Mouse (Mus musculus) hindbrain, embryonic 14.5 days (tissue): ENCODE results near the gene 1600014C10Rik. TPM values are rescaled to one million over a fixed set of nuclear protein-coding genes. Genes with fewer than 3 reads are reported as not detected.
A peak's percentile ranks its signal among the peaks of the same experiment; 100 is the strongest.

Source experiments
- ATAC-seq: fragments of 200-750 bp; cut with Nextera tagmentation; 2 replicates; pipeline ENCODE4 v1.8.0; 2017; ENCODE audit warnings: moderate number of reproducible peaks, mild to moderate bottlenecking, moderate TSS enrichment, moderate library complexity; ENCODE audit not compliant: low FRiP score
- DNase-seq: peaks from one replicate; pipeline ENCODE4 v3.0.0-alpha.2; 2015; ENCODE audit warnings: low spot score
- H3K27ac ChIP-seq: fragments of 300-500 bp; sonication (generic); 2 replicates; pipeline ENCODE4 v1.5.1; 2014; ENCODE audit warnings: mild to moderate bottlenecking, moderate library complexity
- H3K27me3 ChIP-seq: fragments of 300-500 bp; sonication (generic); 2 replicates; pipeline ENCODE4 v1.6.1; 2014; ENCODE audit warnings: mild to moderate bottlenecking, low read length, mixed read lengths; ENCODE audit not compliant: control insufficient read depth, insufficient read depth
- H3K36me3 ChIP-seq: fragments of 300-500 bp; sonication (generic); replicated peaks from 2 replicates; pipeline ENCODE4 v1.6.1; 2014; ENCODE audit not compliant: control insufficient read depth, insufficient read depth
- H3K4me1 ChIP-seq: fragments of 300-500 bp; sonication (generic); replicated peaks from 2 replicates; pipeline ENCODE4 v1.6.1; 2014; ENCODE audit warnings: antibody characterized with exemption, low read length, mixed read lengths; ENCODE audit not compliant: control insufficient read depth, insufficient read depth
- H3K4me2 ChIP-seq: fragments of 300-500 bp; sonication (generic); replicated peaks from 2 replicates; pipeline ENCODE4 v1.6.1; 2014; ENCODE audit warnings: mild to moderate bottlenecking, moderate library complexity
- H3K4me3 ChIP-seq: fragments of 300-500 bp; sonication (generic); replicated peaks from 2 replicates; pipeline ENCODE4 v1.5.1; 2014; ENCODE audit warnings: mild to moderate bottlenecking, low read length
- H3K9ac ChIP-seq: fragments of 300-500 bp; sonication (generic); 2 replicates; pipeline ENCODE4 v1.6.1; 2014
- H3K9me3 ChIP-seq: fragments of 300-500 bp; sonication (generic); 2 replicates; pipeline ENCODE4 v1.6.1; 2016; ENCODE audit warnings: low read length; ENCODE audit not compliant: control insufficient read depth
- WGBS: fragments of 180-500 bp; shearing (Covaris S2); extraction: QIAGEN DNeasy Blood & Tissue Kit; methylation state at CpG from one replicate; pipeline ENCODE4 v1.1.7; 2014; 5-methylcytosine and 5-hydroxymethylcytosine counted together
- polyA plus RNA-seq: library from polyadenylated mRNA; unstranded; fragments of >200 nt; fragmentation: Nextera tagmentation; extraction: Ambion mirVana; gene quantifications from 2 replicates; pipeline ENCODE4 v1.2.1, GENCODE M21; 2014

The 1600014C10Rik gene
- polyA plus RNA-seq, 1 experiment from 2014 or later = 29.2 TPM

DNA sequence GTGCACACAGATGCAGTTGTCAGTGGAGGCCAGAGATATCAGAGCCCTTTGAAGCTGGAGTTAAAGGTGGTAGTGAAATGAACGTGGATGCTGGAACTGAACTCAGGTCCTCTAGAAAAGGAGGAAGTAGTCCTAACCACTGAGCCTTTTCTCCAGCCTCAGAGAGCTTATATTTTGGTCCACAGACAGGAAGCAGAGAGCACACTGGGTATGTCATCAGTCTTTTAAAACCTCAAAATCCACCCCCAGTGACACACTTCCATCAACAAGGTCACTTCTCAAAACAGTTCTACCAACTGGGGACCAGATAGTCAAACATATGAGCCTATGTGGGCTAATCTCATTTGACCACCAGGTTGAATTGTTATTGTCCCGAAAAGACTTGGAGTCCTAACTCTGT, 1.7 kb upstream of the 1600014C10Rik start:
- no peaks in the 10 kb centered on the region for H3K27me3 ChIP-seq
- H3K9me3 ChIP-seq = no peaks in the 10 kb centered on the region
- no peak overlapping the region for H3K4me2 ChIP-seq
- H3K27ac ChIP-seq = no peak overlapping the region
- 81% methylated on average over 2 of the region's 2 CpGs for WGBS
- no peak overlapping the region for H3K4me3 ChIP-seq
- H3K9ac ChIP-seq = no peak overlapping the region
- DNase-seq = no peak
- no peak for ATAC-seq
- no peaks in the 10 kb centered on the region for H3K36me3 ChIP-seq
- peaks cover 11% of the 10 kb centered on the region for H3K4me1 ChIP-seq

DNA sequence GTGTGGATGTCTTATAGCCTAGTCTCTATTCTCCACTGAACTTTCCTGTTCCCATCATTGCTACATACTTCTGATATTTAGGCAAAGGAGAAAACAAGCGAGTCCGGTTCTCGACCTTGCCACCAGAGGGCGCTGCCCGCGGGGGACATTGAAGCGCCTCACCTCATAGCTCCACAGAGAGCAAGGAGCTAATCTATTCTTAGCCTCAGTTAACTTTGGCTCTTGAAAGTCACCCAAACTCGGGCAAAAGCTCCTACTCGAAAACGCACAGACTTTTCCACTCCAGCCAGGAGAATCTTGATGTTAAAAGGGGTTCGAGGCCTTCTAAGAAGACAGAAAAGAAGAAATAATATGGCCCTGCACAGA, 438 bp upstream of the 1600014C10Rik start:
- Histone ChIP-seq H3K36me3 (no peaks in the 10 kb centered on the region), H3K27me3 (no peaks in the 10 kb centered on the region), H3K9me3 (no peaks in the 10 kb centered on the region), H3K4me3 (peak overlapping the region; percentile 64; the same call in 1 of the 2 replicates), H3K9ac (no peak overlapping the region), H3K27ac (no peak overlapping the region), H3K4me1 (peaks cover 11% of the 10 kb centered on the region), H3K4me2 (peak overlapping the region; percentile 98)
- ATAC-seq (no peak), DNase-seq (peak; percentile 79)
- under 1% methylated on average over 11 of the region's 11 CpGs for WGBS

DNA sequence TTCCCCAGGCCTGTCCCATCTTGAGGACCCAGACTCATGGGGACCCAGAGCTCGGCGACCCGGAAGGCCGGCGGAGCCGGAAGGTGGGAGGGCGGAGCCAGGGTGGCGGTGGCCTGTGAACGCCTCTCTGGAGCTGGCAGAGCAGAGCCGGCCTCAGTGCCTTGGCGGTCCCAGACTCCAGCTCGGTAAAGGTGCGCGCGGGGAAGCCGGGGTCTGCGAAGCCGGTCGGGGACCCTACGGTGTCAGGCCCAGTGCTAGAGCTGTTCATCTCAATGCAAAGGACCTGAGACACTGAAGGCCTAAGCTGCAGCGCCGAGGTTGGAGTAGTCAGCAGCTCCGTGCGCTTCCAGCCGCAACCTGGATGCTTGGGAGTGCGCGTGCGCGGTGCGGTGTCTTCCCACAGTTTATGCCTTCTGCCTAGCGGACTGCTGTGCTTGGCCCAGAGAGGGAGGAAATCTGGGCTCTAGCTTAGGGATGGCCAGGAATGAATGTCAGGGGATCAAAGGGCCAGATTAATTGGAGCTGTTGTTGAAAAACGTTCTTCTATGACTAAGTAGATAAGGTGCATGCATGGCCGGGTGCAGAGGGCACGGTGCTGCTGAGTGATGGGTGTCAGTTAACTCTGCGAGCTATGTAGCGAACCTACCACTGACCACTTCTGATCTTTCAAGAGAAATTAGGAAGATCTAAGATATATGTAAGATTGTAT, 846 bp downstream of the 1600014C10Rik start:
- no peaks in the 10 kb centered on the region; the same call in 1 of the 2 replicates for H3K36me3 ChIP-seq
- H3K4me3 ChIP-seq = peak overlapping the region; percentile 64
- peak; percentile 86 for DNase-seq
- ATAC-seq = peak; percentile 94
- H3K4me1 ChIP-seq = peaks cover 11% of the 10 kb centered on the region
- peak overlapping the region; percentile 86 for H3K9ac ChIP-seq
- peak overlapping the region; percentile 98 for H3K4me2 ChIP-seq
- H3K27me3 ChIP-seq = no peaks in the 10 kb centered on the region
- WGBS = 6% methylated on average over 36 of the region's 36 CpGs
- H3K27ac ChIP-seq = peak overlapping the region; percentile 95
- no peaks in the 10 kb centered on the region for H3K9me3 ChIP-seq

GRCm38 (mm10) chr7:38184418-38184745, 1.4 kb downstream of the 1600014C10Rik start:
- Histone ChIP-seq H3K4me3 (peak overlapping the region; percentile 64), H3K9me3 (no peaks in the 10 kb centered on the region), H3K4me2 (peak overlapping the region; percentile 98), H3K36me3 (no peaks in the 10 kb centered on the region; the same call in 1 of the 2 replicates), H3K27me3 (no peaks in the 10 kb centered on the region), H3K27ac (peak overlapping the region; percentile 95), H3K9ac (peak overlapping the region; percentile 86), H3K4me1 (peaks cover 11% of the 10 kb centered on the region)
- WGBS = 59% methylated on average over 1 of the region's 1 CpGs
- ATAC-seq = no peak
- DNase-seq = no peak

- DNase-seq (no peak), ATAC-seq (no peak)
- peaks cover 11% of the 10 kb centered on the region for H3K4me1 ChIP-seq
- peak overlapping the region; percentile 86 for H3K9ac ChIP-seq
- peak overlapping the region; percentile 98 for H3K4me2 ChIP-seq
- 89% methylated on average over 6 of the region's 6 CpGs for WGBS
- no peak overlapping the region for H3K27ac ChIP-seq
- H3K9me3 ChIP-seq = no peaks in the 10 kb centered on the region
- H3K36me3 ChIP-seq = no peaks in the 10 kb centered on the region; the same call in 1 of the 2 replicates
- no peak overlapping the region for H3K4me3 ChIP-seq
- no peaks in the 10 kb centered on the region for H3K27me3 ChIP-seq
Observed at GRCm38 (mm10) chr7:38184786-38185185, 1.8 kb downstream of the 1600014C10Rik start.

GRCm38 (mm10) chr7:38186861-38187260, 3.8 kb downstream of the 1600014C10Rik start:
- Histone ChIP-seq H3K36me3 (peaks cover 3% of the 10 kb centered on the region; the same call in 1 of the 2 replicates), H3K4me3 (no peak overlapping the region), H3K4me1 (peaks cover 11% of the 10 kb centered on the region), H3K9me3 (no peaks in the 10 kb centered on the region), H3K4me2 (no peak overlapping the region), H3K9ac (no peak overlapping the region), H3K27me3 (no peaks in the 10 kb centered on the region), H3K27ac (no peak overlapping the region)
- WGBS = 80% methylated on average over 4 of the region's 4 CpGs
- ATAC-seq (no peak), DNase-seq (no peak)

GRCm38 (mm10) chr7:38187796-38188195, 4.8 kb downstream of the 1600014C10Rik start:
- DNase-seq (no peak), ATAC-seq (no peak)
- peaks cover 3% of the 10 kb centered on the region; the same call in 1 of the 2 replicates for H3K36me3 ChIP-seq
- H3K4me2 ChIP-seq = no peak overlapping the region
- peaks cover 11% of the 10 kb centered on the region for H3K4me1 ChIP-seq
- no peaks in the 10 kb centered on the region for H3K9me3 ChIP-seq
- H3K9ac ChIP-seq = no peak overlapping the region
- H3K4me3 ChIP-seq = no peak overlapping the region
- H3K27ac ChIP-seq = no peak overlapping the region
- WGBS = 88% methylated on average over 4 of the region's 4 CpGs
- no peaks in the 10 kb centered on the region for H3K27me3 ChIP-seq

DNA sequence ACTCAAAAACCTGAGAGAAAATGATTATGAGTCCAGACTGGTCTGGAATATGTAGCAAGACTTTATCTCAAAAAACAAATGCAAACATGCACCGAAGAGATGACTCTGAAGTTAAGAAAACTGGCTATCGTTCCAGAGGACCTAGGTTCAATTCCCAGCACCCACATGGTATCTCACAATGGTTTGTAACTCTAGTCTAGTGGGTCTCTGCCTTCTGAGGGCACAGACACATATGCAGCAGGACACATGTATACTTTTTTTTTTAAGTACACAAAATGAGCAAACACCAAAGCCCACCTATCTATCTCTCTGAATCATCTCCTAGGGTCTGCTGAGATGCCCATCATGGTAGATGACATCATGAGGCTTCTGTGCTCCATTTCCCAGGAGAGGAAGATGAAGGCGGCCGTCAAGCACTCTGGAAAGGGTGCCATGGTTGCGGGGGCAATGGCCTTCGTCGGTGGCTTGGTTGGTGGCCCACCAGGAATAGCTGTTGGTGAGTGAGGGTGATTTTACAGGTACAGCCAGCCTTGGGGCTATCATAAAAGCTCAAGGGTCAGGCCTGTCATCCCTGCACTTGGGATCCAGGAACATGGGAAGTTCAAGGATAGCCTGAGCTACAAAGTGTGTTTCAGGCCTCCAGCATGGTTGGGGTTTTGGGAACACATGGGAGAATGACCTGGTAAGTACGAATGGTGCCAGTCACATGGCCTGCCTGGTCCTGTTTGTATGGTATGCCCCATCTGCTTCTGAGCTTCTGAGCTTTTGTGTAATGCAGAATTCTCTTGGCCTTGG, 5.5 kb downstream of the 1600014C10Rik start:
- Histone ChIP-seq H3K27ac (no peak overlapping the region), H3K9ac (no peak overlapping the region), H3K9me3 (no peaks in the 10 kb centered on the region), H3K4me2 (no peak overlapping the region), H3K27me3 (no peaks in the 10 kb centered on the region), H3K36me3 (peaks cover 3% of the 10 kb centered on the region; the same call in 1 of the 2 replicates), H3K4me3 (no peak overlapping the region), H3K4me1 (peaks cover 4% of the 10 kb centered on the region; the same call in 1 of the 2 replicates)
- WGBS = 93% methylated on average over 8 of the region's 8 CpGs
- ATAC-seq (no peak), DNase-seq (no peak)

DNA sequence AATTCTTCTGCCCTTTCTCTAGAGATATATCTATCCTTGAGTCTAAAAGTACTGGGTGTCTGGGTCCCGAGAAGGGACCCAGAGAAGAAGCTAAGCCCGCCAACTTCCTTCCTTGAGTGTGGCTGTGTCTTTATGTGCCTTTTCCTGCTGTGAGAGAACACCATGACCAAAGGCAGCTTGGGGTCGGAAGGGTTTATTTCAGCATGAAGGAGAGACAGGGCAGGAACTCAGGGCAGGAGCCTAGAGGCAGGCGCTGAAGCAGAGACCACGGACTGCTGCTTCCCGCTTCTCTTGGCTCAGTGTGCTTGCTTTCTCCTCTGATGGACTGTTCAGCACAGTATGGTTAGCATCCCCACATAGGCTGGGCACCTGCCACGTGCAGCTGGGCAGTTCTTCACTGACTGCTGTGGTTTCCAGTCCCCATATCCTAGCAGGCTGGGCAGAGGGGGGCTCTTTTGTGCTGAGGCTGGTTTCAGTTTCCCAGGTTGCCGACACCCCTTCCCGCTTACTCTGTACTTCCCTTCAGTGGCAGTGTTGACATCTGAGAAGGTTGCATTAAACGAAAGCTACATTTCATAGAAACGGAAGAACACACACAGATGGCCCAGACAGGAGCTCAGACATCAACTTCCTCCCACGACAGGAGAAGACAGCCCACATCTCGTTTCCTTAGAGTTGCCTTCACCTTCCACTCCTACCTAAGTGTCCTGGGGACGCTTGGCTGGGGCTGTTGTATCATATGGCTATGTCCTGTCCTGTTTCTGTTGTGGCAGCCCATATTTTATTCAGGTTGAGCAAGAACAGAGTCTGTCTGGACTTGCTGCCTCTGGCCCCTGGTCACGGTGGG, 6.3 kb downstream of the 1600014C10Rik start:
- Histone ChIP-seq H3K27ac (no peak overlapping the region), H3K4me3 (no peak overlapping the region), H3K9ac (no peak overlapping the region), H3K36me3 (peaks cover 3% of the 10 kb centered on the region; the same call in 1 of the 2 replicates), H3K4me2 (no peak overlapping the region), H3K9me3 (no peaks in the 10 kb centered on the region), H3K27me3 (no peaks in the 10 kb centered on the region), H3K4me1 (peaks cover 3% of the 10 kb centered on the region; the same call in 1 of the 2 replicates)
- DNase-seq (no peak), ATAC-seq (no peak)
- 83% methylated on average over 15 of the region's 15 CpGs for WGBS
